Mouse (Mus musculus) embryonic fibroblast, embryonic 13.5 days (primary cell): ENCODE measurements around the gene Lrp8.
A peak's percentile ranks its signal among the peaks of the same experiment; 100 is the strongest.

Experiments used
- CTCF ChIP-seq: IDR thresholded peaks from 2 replicates; pipeline ENCODE4 v1.5.1; 2011; ENCODE audit warnings: mild to moderate bottlenecking, control low read depth, low read length, moderate library complexity, borderline replicate concordance; ENCODE audit not compliant: insufficient read depth
- POLR2A ChIP-seq: IDR thresholded peaks from 2 replicates; pipeline ENCODE4 v1.6.1; 2011; ENCODE audit warnings: low read depth, mild to moderate bottlenecking, control low read depth, low read length, moderate library complexity

DNA sequence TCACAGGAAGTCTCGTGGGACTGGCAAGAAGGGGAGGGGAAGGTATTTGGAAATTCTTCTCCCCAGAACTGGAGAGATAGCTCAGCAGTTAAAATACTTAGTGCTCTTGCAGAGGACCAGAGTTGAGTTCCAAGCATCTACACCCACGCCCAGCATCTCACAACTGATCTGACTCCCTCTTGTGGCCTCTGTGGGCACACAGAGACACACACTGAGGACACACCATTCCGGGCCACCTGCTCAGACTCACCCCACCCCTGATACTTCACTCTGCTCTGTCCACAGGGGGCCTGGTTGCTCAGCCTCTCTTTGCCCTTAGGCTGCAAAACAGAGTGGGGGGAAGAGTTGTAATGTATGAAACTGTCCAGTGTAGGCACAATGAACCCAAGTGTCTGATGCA, 3.4 kb downstream of the Lrp8 start:
- peak; percentile 43; the same call in 1 of the 2 replicates for TF ChIP-seq CTCF
- no peak for TF ChIP-seq POLR2A
